Mouse (Mus musculus) ES-E14 (cell line): Measurements from ENCODE around the gene Tmprss2. TPM values are rescaled to one million over a fixed set of nuclear protein-coding genes. Genes with fewer than 3 reads are reported as not detected.

Experiments
- DNase-seq: peaks from one replicate; pipeline ENCODE4 v3.0.0-alpha.2; 2013; ENCODE audit warnings: low read depth, low spot score
- H3K27ac ChIP-seq: 2 replicates; pipeline ENCODE4 v1.5.1; 2012; ENCODE audit warnings: low read depth, mild to moderate bottlenecking, low read length, moderate library complexity, mixed read lengths; ENCODE audit not compliant: poor library complexity, insufficient read depth, severe bottlenecking
- H3K36me3 ChIP-seq: 2 replicates; pipeline ENCODE4 v1.6.1; 2012; ENCODE audit warnings: mild to moderate bottlenecking, low read length, moderate library complexity, mixed read lengths; ENCODE audit not compliant: control insufficient read depth, poor library complexity, insufficient read depth, severe bottlenecking
- H3K4me1 ChIP-seq, 2 experiments: fragments of 150-350 bp in 1 of 2; sonication (generic) in 1 of 2; 2 replicates each; pipeline ENCODE4 v1.6.1; 2012; ENCODE audit warnings: low read length in 2 of 2, mild to moderate bottlenecking in 1 of 2, mixed read lengths in 1 of 2; ENCODE audit not compliant: control insufficient read depth in 2 of 2, insufficient read depth in 2 of 2, poor library complexity in 1 of 2
- H3K4me3 ChIP-seq, 2 experiments: fragments of 150-350 bp in 1 of 2; sonication (generic) in 1 of 2; 2 replicates each; pipeline ENCODE4 v1.5.1; 2012; ENCODE audit warnings: low read length in 2 of 2, low read depth in 1 of 2, mild to moderate bottlenecking in 1 of 2, mixed read lengths in 1 of 2; ENCODE audit not compliant: insufficient read depth in 1 of 2, poor library complexity in 1 of 2, severe bottlenecking in 1 of 2
- H3K9ac ChIP-seq: 2 replicates; pipeline ENCODE4 v1.6.1; 2012; ENCODE audit warnings: low read depth, mild to moderate bottlenecking, low read length, mixed read lengths; ENCODE audit not compliant: poor library complexity, insufficient read depth, severe bottlenecking
- H3K9me3 ChIP-seq: fragments of 150-350 bp; sonication (generic); 2 replicates; pipeline ENCODE4 v1.6.1; 2012; ENCODE audit warnings: low read depth, mild to moderate bottlenecking, low read length; ENCODE audit not compliant: control insufficient read depth, insufficient read depth
- CHD2 ChIP-seq: IDR thresholded peaks from 2 replicates; pipeline ENCODE4 v1.6.1; 2014; ENCODE audit warnings: mild to moderate bottlenecking, low read depth, low read length, inconsistent platforms
- HCFC1 ChIP-seq: IDR thresholded peaks from 2 replicates; pipeline ENCODE4 v1.6.1; 2012; ENCODE audit warnings: low read length, inconsistent platforms, borderline replicate concordance; ENCODE audit not compliant: insufficient read depth
- MAFK ChIP-seq: IDR thresholded peaks from 2 replicates; pipeline ENCODE4 v1.6.1; 2014; ENCODE audit warnings: mild to moderate bottlenecking, low read depth, low read length, inconsistent platforms; ENCODE audit not compliant: insufficient read depth
- ZC3H11A ChIP-seq: IDR thresholded peaks from 2 replicates; pipeline ENCODE4 v1.6.1; 2012; ENCODE audit warnings: low read depth, mild to moderate bottlenecking, inconsistent platforms, low read length, borderline replicate concordance
- ZNF384 ChIP-seq: IDR thresholded peaks from 2 replicates; pipeline ENCODE4 v1.6.1; 2012; ENCODE audit warnings: low read depth, low read length, inconsistent platforms
- in situ Hi-C, 2 experiments: fragments of 600-800 bp; cut with MboI; formaldehyde crosslinking; loops; one replicate each; pipeline ENCODE4 v1.15.1; 2025; ENCODE audit warnings: low sequenced_read_pairs in 2 of 2, inconsistent platforms in 1 of 2; ENCODE audit not compliant: unreplicated experiment in 2 of 2
- total RNA-seq: library from RNA; depleted of rRNA; stranded (reverse); fragments of 300-350 nt; gene quantifications from 2 replicates; pipeline ENCODE4 v1.2.3, GENCODE M21; 2012

Gene Tmprss2
- total RNA-seq, 1 experiment, result 1.7 TPM

GRCm38 (mm10) chr16:97618285-97618684, 7.3 kb upstream of the Tmprss2 start:
- in situ Hi-C loops, result no loop called here
- no peak overlapping the region for H3K4me3 ChIP-seq
- no peaks in the 10 kb centered on the region for H3K36me3 ChIP-seq
- H3K4me1 ChIP-seq, result no peaks in the 10 kb centered on the region
- no peak overlapping the region for H3K27ac ChIP-seq
- no peaks in the 10 kb centered on the region for H3K9me3 ChIP-seq
- TF ChIP-seq CHD2 (no peak), MAFK (no peak), HCFC1 (no peak), ZNF384 (no peak), ZC3H11A (no peak)
- no peak for DNase-seq
- H3K9ac ChIP-seq, result no peak overlapping the region

DNA sequence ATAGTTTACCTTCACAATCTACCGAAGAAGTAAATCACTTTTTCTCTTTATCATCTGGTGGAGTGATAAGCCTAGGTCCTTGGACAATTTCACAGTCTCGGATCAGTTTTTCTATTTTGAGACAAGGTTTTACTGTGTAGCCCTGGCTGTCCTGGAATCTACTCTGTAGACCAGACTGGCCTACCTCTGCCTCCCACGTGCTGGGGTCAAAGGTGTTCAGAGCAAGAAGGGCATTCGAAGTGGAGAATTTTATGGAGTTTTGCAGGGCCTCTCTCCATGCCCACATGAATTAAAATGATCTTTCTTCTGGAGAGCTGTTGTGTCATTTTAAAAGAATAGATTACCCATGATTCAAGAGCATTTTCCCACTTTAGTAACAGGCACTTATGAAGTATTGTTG, 1.0 kb upstream of the Tmprss2 start:
- no peaks in the 10 kb centered on the region for H3K36me3 ChIP-seq
- in situ Hi-C loops, result no loop called here
- H3K9me3 ChIP-seq, result no peaks in the 10 kb centered on the region
- DNase-seq, result no peak
- TF ChIP-seq ZC3H11A, result no peak
- TF ChIP-seq ZNF384, result no peak
- no peak for TF ChIP-seq HCFC1
- TF ChIP-seq CHD2, result no peak
- no peak for TF ChIP-seq MAFK
- H3K4me3 ChIP-seq, result no peak overlapping the region
- H3K27ac ChIP-seq, result no peak overlapping the region
- H3K4me1 ChIP-seq, result peaks cover 0 to 4% of the 10 kb centered on the region in 2 experiments; a peak in 1 of 4 replicates
- no peak overlapping the region for H3K9ac ChIP-seq

DNA sequence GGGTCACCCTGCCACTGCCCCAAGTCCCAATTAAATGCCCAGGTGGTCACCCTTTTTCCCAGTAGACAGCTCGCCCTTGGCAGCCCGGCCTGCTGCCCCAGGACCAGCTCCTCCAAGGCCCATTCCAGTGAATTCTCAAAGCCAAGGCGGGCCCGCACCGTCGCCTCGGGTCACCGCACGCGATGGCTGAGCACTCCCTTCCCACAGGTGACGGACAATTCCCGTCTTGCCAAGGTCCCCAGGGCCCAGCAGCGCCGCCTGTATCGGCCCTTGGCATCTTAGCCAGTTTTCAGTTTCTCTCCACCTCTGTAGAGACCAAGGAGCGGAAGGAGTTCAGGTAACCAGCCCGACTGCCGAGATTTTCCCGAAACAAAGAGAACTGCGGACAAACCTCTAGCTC, 749 bp downstream of the Tmprss2 start:
- Histone ChIP-seq H3K9ac (peak overlapping the region; percentile 55), H3K4me3 (peak overlapping the region; percentile 63 to 66; a peak in 3 of 4 replicates)
- no peak for DNase-seq

DNA sequence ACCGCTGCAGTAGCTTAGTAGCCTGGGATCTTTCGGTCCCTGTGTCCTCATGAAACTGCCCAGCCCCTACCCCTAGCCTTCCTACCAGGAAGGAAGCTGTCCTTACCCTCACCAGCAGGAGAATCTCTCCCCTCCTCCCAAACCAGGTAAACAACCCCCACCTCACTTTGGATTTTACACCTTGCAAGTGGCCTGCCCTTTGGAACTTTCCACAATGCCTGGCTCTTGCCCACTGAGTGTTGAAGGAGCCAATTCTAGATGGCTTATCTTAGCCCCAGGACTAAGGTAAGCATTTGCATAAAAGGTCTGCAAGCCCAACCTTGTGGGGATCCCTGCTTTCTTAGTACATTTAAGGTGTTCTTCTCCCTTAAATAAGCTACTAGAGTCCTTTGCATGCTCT, 1.3 kb downstream of the Tmprss2 start:
- Histone ChIP-seq H3K4me1 (peaks cover 0 to 4% of the 10 kb centered on the region in 2 experiments; a peak in 1 of 4 replicates), H3K9me3 (no peaks in the 10 kb centered on the region), H3K4me3 (no peak overlapping the region), H3K36me3 (no peaks in the 10 kb centered on the region), H3K27ac (no peak overlapping the region), H3K9ac (no peak overlapping the region)
- in situ Hi-C loops, result no loop called here
- no peak for DNase-seq
- no peak for TF ChIP-seq HCFC1
- no peak for TF ChIP-seq CHD2
- TF ChIP-seq ZC3H11A, result no peak
- no peak for TF ChIP-seq ZNF384
- TF ChIP-seq MAFK, result no peak

More for the DNA sequence above, 749 bp downstream of the Tmprss2 start:
- Histone ChIP-seq H3K36me3 (no peaks in the 10 kb centered on the region), H3K27ac (no peak overlapping the region), H3K9me3 (no peaks in the 10 kb centered on the region), H3K4me1 (peaks cover 0 to 4% of the 10 kb centered on the region in 2 experiments; a peak in 1 of 4 replicates)
- in situ Hi-C loops, result no loop called here
- TF ChIP-seq MAFK, result no peak
- TF ChIP-seq ZNF384, result no peak
- TF ChIP-seq ZC3H11A, result no peak
- no peak for TF ChIP-seq CHD2
- no peak for TF ChIP-seq HCFC1

DNA sequence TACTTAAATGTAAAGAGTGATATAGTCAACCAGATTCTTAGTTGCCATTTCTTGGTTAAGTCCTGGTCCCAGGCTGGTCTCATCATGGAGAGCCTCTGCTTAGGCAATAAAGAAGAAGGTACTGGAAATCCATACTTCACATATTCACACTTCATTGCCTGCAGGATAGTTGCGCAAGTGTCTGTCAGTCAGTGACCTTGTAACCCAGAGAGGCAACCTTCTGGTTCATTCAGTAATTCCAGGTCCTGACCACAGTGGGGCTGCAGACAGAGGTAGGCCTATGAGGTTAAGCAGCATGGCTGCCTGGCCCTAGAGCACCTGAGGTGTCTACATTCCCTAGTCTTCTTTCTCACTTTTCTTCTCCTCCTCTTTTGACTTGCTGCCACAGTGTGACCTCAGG, 3.0 kb downstream of the Tmprss2 start:
- TF ChIP-seq CHD2, result no peak
- in situ Hi-C loops, result no loop called here
- H3K36me3 ChIP-seq, result no peaks in the 10 kb centered on the region

More for the DNA sequence above, 3.0 kb downstream of the Tmprss2 start:
- DNase-seq, result no peak
- Histone ChIP-seq H3K9me3 (no peaks in the 10 kb centered on the region), H3K9ac (no peak overlapping the region), H3K4me1 (peaks cover 0 to 4% of the 10 kb centered on the region in 2 experiments; a peak in 1 of 4 replicates), H3K27ac (no peak overlapping the region), H3K4me3 (no peak overlapping the region)
